Mouse (Mus musculus) cortical plate, adult 2 months (tissue): ENCODE data around the gene Reep6. TPM values are rescaled to one million over a fixed set of nuclear protein-coding genes. Genes with fewer than 3 reads are reported as not detected.
A peak's percentile ranks its signal among the peaks of the same experiment; 100 is the strongest.

Experiments
- H3K27ac ChIP-seq: fragments of 200-500 bp; 2 replicates; pipeline ENCODE4 v1.5.1; 2012; ENCODE audit warnings: low read length, control low read depth, inconsistent platforms; ENCODE audit not compliant: insufficient read depth
- H3K4me1 ChIP-seq: fragments of 200-500 bp; 2 replicates; pipeline ENCODE4 v1.6.1; 2011; ENCODE audit warnings: low read length; ENCODE audit not compliant: control insufficient read depth, insufficient read depth
- H3K4me3 ChIP-seq: fragments of 200-500 bp; 2 replicates; pipeline ENCODE4 v1.5.1; 2011; ENCODE audit warnings: mild to moderate bottlenecking, low read length, control low read depth; ENCODE audit not compliant: insufficient read depth
- CTCF ChIP-seq: fragments of 200-500 bp; IDR thresholded peaks from 2 replicates; pipeline ENCODE4 v1.5.1; 2011; ENCODE audit warnings: mild to moderate bottlenecking, control low read depth, low read length; ENCODE audit not compliant: insufficient read depth; ENCODE audit errors: extremely low read depth
- POLR2A ChIP-seq: fragments of 200-500 bp; IDR thresholded peaks from 2 replicates; pipeline ENCODE4 v1.6.1; 2011; ENCODE audit warnings: mild to moderate bottlenecking, low read length, control low read depth; ENCODE audit not compliant: insufficient read depth; ENCODE audit errors: extremely low read depth
- polyA plus RNA-seq: library from polyadenylated mRNA; depleted of rRNA; stranded (reverse); fragments of >200 nt; gene quantifications from 2 replicates; pipeline ENCODE4 v1.2.3, GENCODE M21; 2012

Reep6 gene
- polyA plus RNA-seq, 1 experiment, result 6.3 TPM

DNA sequence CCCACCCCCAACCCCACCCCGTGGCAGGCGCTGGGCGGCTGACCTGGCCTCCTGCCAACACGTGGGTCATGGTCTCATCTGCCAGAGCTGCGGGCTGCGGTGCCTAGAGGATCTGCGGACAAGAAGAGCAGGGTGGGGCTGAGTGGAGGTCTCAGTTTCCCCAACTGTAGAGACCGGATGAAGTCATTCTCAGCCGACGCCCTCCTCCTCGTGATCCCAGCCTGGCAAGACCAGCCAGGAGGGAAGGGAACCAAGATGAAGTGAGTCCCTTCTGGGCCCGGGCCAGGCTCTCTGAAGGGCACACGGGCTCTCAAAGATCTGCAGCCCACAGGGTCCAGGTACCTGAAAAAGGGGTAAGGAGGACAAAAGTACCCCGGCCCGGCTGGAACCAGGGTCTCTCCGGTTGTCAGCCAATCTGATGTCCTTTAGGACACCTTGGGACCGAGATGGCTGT lies 17.8 kb downstream of the Reep6 start:
- TF ChIP-seq POLR2A (no peak), CTCF (no peak)
- Histone ChIP-seq H3K4me3 (peak overlapping the region; percentile 21; the same call in 1 of the 2 replicates), H3K4me1 (peaks cover 2% of the 10 kb centered on the region; the same call in 1 of the 2 replicates), H3K27ac (no peak overlapping the region)

DNA sequence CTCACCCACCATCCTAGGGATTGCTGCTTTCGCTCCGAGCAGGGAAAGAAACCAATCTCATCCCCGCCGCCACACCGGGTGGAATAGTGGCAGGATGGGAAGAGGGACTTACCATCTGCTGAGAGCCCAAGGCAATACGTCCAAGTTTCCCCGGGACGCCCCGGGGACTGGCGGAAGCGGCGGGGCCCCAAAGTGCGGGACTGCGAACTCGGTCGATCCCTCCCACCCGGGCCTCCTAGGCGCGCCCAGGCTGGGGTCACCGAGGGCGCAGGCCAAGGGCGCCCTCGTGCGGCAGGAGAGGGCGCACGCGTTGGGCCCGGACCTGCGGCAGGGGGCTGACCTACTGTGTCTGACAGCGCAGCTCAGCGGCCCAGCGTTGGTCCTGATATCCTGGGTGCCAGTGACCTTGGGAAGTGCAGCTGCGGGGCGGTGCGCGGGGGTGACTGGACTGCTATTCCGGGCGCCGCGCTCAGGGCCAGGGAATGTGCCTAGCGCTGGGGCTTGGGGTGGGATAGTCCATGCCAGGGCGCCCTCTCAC lies 18.6 kb downstream of the Reep6 start, which contains the start of gene Adamtsl5:
Gene Adamtsl5, minus strand, starts transcription at position 169 of the 538 bp plus-strand sequence.
- no peak for TF ChIP-seq CTCF
- no peak for TF ChIP-seq POLR2A
- peak within 1 kb of the TSS; percentile 21; the same call in 1 of the 2 replicates for H3K4me3 ChIP-seq
- no peak within 1 kb of the TSS for H3K27ac ChIP-seq
- H3K4me1 ChIP-seq, result peaks cover 2% of the 10 kb centered on the region; the same call in 1 of the 2 replicates

DNA sequence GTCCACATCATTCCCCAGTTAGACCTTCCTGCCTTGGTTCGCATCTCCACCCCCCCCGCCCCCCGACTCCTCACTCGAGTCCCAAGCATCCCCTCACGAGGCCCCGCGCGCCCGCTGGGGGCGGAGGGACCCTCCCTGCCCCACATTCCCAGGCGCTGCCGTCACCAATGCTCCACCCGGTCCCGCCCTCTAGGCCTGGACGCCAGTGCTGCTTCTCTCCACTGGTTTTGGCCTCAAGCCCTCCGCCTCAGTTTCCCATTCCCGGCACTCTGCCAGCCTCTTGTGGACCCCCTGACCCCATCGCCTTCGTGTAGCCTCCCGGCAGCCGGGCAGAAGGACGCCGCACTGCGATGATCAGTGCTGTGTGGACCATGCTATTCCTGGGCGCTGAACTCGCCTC lies 19.2 kb downstream of the Reep6 start:
- TF ChIP-seq POLR2A (no peak), CTCF (no peak)

DNA sequence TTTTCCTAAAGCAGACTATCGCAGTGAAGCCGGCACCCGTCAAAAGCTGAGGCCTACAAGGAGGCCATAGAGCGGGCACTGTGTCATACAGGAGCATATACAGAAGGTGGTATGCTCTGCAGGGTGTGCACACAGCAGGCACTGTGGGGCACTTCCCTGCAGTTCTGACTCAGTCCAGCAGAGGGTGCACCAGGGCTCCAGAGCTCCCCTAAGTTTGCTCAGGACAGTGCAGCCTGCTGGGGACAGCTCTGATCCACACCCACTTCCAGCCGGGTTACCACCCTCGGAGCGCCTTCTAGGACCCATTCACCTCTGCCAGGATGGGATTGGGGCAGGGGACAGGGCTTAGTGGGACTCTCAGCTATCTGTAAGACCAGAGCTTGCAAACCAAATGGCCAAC lies 20.5 kb downstream of the Reep6 start:
- Histone ChIP-seq H3K27ac (no peak overlapping the region), H3K4me1 (no peaks in the 10 kb centered on the region), H3K4me3 (no peak overlapping the region)
- TF ChIP-seq POLR2A (no peak), CTCF (peak; percentile 91)

More for the DNA sequence above, 19.2 kb downstream of the Reep6 start:
- Histone ChIP-seq H3K27ac (no peak overlapping the region), H3K4me1 (peaks cover 2% of the 10 kb centered on the region; the same call in 1 of the 2 replicates), H3K4me3 (no peak overlapping the region)

DNA sequence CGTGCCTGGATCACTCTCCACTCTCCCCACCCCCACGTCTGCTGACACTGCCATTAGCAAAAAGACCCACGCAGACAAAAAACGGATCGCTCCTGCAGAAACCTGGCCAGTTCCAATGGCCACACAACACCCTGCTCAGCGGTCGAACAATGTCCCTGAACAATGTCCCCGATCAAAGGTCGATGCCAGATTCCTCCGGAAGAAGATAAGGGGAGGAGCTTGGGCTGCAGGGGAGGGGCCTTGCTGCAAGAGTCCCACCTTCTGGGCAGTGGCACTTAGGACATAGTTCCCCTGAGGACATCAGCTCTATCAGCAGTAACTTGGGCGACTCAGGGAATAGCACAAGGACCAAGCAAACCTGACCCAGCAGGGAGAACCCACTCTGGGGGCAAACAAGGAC lies 22.1 kb downstream of the Reep6 start:
- Histone ChIP-seq H3K4me3 (no peak overlapping the region), H3K4me1 (no peaks in the 10 kb centered on the region), H3K27ac (no peak overlapping the region)
- no peak for TF ChIP-seq CTCF
- no peak for TF ChIP-seq POLR2A

DNA sequence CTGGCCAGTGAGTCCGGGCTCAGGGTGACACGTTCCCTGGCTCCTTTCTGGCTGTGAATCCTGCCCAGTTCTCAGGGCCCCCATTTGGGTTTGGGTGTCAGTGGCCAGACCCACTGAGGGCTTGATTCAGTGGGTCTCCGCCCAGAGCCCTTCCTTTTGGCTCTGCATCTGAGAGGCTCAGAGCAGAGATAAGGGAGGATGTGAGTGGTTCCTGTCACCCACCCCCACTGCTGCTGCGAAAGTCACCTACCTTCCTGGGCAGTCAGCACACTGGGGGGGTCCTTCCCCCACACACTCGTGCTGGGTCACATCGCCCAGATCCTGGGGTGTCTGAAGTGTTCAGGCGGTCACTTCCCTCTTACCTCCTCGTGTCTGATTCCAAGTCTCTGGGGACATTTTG lies 23.0 kb downstream of the Reep6 start:
- H3K27ac ChIP-seq, result no peak overlapping the region
- TF ChIP-seq POLR2A (no peak), CTCF (no peak)
- H3K4me3 ChIP-seq, result no peak overlapping the region
- H3K4me1 ChIP-seq, result no peaks in the 10 kb centered on the region

DNA sequence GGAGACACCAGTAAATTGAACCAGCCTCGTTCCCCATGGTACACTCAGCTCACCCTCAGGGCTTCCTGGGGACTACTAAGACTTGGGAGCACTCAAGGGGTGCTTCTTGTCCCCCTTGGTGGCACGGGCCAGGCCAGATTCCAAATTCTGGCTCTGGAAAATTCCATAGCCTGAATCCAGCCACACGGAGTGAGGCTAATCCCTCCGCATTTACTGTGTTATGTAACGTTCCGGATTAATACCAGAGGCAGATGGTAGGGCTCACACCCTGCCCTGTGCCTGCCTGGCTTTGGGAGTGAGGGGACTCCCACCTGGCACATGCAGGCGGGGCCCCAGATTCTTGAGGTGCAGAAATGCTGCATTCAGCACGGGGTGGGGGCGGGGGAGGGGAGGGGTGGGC lies 25.7 kb downstream of the Reep6 start:
- H3K27ac ChIP-seq, result no peak overlapping the region
- 0 out of 2 replicates have a peak overlapping the region, but pooled peaks have one; percentile 48 for H3K4me3 ChIP-seq

DNA sequence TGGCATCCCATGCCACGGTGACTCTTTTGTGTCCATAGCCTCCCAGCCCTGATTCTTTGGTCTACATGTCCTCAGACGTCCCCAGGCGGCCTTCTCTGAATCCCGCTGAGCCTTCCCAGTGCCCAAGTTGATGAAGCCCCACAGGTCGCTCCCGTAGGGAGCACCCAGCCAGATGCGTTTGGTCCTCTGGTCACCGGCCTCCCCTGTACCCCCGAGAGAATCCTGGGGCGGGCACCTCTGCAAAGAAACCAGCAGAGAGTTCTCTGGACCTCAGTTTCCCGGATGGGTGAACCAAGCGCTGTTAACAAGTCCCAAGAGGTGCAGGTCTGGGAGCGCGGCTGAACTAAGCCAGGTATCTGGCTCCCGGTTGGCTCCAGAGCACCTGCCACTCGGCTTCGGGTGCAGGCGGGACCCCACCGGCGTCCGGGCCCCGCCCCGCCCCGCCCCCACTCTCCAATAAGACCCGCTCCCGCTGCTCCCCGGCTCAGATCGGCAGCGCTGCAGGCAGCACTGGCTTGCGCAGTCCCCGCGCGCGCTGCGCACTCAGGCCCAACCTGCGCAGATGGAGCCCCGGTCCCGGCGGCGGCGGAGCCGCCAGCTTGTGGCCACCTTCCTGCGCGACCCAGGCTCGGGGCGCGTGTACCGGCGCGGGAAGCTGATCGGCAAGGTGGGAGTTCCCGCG lies 26.4 kb downstream of the Reep6 start, which contains the start of gene Plk5:
Gene Plk5, plus strand, starts transcription at position 459 of the 682 bp plus-strand sequence.
- H3K4me3 ChIP-seq, result peak within 1 kb of the TSS; percentile 48
- no peak within 1 kb of the TSS for H3K27ac ChIP-seq
- H3K4me1 ChIP-seq, result no peaks in the 10 kb centered on the region
- no peak for TF ChIP-seq POLR2A
- TF ChIP-seq CTCF, result no peak

More for the DNA sequence above, 25.7 kb downstream of the Reep6 start:
- no peak for TF ChIP-seq CTCF
- no peak for TF ChIP-seq POLR2A
- H3K4me1 ChIP-seq, result no peaks in the 10 kb centered on the region

DNA sequence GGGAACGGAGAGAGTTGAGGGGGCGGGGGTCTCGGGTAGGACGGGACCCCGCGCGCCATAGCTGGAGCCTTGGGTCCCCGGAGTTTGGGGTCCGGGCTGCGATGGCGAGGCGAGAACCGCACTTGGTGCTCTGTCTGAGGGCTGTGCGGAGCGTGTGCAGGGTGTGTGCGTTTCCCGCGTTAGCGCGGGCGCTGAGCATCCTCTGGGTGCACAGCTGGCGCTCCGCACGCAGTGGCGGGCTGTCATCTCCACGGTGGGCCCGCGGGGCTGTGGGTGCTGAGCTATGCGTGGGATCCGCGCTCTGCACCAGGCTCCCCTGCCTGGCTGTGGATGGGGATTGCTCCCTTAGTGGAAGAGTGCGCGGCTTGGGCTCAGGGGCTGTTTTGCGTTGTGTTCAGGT lies 27.0 kb downstream of the Reep6 start:
- Histone ChIP-seq H3K27ac (no peak overlapping the region), H3K4me3 (peak overlapping the region; percentile 48), H3K4me1 (no peaks in the 10 kb centered on the region)
- TF ChIP-seq POLR2A (no peak), CTCF (no peak)

DNA sequence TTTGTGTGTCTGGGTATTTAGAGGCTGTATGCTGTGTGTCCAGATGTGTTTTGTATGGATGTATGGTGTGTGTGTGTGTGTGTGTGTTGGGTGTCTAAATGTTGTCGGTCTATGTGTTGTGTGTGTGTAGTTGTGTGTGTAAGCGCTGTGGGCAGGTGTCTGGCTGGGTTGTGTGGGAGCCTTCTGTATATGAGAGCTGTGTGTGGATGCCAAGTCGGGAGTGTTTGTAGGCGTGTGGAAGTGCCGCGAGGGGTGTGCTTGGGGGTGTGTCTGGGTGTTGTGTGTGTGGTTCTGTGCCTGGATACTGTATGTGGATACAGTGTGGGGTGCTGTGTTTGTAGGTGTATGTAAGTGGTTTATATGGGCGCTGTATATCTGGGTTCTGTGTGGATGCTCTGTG lies 27.6 kb downstream of the Reep6 start:
- TF ChIP-seq POLR2A (no peak), CTCF (no peak)
- peak overlapping the region; percentile 48 for H3K4me3 ChIP-seq
- H3K27ac ChIP-seq, result no peak overlapping the region
- no peaks in the 10 kb centered on the region for H3K4me1 ChIP-seq
